Mouse (Mus musculus) embryonic facial prominence, embryonic 10.5 days (tissue): ENCODE results near the gene Slc37a2. TPM values are rescaled to one million over a fixed set of nuclear protein-coding genes. Genes with fewer than 3 reads are reported as not detected.
"Not testable (repeated sequence)": the region's sequence is repeated elsewhere in the genome, so short reads cannot be mapped to it uniquely, and the experiment has no call there.

Experiments
- DNase-seq: peaks from one replicate; pipeline ENCODE4 v3.0.0-alpha.2; 2017; ENCODE audit warnings: low spot score
- H3K27ac ChIP-seq: fragments of 300-500 bp; sonication (generic); replicated peaks from 2 replicates; pipeline ENCODE4 v1.5.1; 2016; ENCODE audit warnings: mild to moderate bottlenecking
- H3K27me3 ChIP-seq: fragments of 300-500 bp; sonication (generic); replicated peaks from 2 replicates; pipeline ENCODE4 v1.6.1; 2016; ENCODE audit warnings: low read depth, mild to moderate bottlenecking; ENCODE audit not compliant: poor library complexity, severe bottlenecking
- H3K36me3 ChIP-seq: fragments of 300-500 bp; sonication (generic); replicated peaks from 2 replicates; pipeline ENCODE4 v1.6.1; 2016; ENCODE audit warnings: mild to moderate bottlenecking, moderate library complexity
- H3K4me1 ChIP-seq: fragments of 300-500 bp; sonication (generic); 2 replicates; pipeline ENCODE4 v1.6.1; 2016
- H3K4me3 ChIP-seq: fragments of 300-500 bp; sonication (generic); 2 replicates; pipeline ENCODE4 v1.5.1; 2016; ENCODE audit warnings: mild to moderate bottlenecking, moderate library complexity
- H3K9me3 ChIP-seq: fragments of 300-500 bp; sonication (generic); 2 replicates; pipeline ENCODE4 v1.6.1; 2016; ENCODE audit warnings: mild to moderate bottlenecking
- WGBS: fragments of 180-500 bp; shearing (Covaris S2); methylation state at CpG from one replicate; pipeline ENCODE4 v1.1.7; 2016; 5-methylcytosine and 5-hydroxymethylcytosine counted together
- polyA plus RNA-seq: library from polyadenylated mRNA; unstranded; fragments of >200 nt; fragmentation: Nextera tagmentation; extraction: Ambion mirVana; gene quantifications from 2 replicates; pipeline ENCODE4 v1.2.1, GENCODE M21; 2016

The Slc37a2 gene
- polyA plus RNA-seq = 2.1 and 2.6 TPM in 2 replicates

DNA sequence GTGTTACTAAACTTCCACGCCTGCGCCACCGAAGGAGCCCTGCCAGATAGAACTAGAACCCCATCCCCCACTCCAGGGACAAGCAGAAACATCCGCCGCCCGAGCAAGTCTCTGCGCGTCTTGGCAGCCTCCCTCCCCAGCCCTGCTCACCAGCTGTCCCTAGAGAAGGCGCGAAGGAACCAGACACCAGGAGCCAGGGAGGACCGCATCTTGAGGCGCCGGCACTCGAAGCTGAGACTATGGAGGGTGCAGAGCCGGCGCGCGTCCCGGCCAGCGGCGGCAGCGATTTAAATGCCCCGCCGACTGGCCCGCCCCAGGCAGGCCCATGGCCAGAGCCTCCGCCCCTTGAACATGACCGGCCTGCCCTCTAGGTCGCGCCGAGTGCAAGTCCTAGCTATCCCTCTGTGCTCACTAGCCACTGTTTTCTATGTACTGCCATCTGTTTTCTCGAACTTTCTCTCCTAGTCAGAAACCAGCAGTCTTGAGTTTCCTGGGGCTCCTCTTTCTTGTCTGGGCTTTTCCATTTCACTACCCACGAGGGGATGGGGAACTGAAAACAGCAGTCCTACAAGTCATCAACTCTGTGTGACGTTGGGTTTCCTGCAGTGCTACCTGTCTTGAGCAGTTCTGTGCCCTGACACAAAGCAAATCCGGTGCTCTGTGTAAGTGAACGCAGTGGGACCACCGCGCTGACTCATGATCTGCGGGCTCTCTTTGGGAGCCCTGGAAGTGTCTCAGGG, at the start of gene Slc37a2:
Gene Slc37a2 (minus strand): TSS at position 590 of the 740 bp plus-strand sequence.
- Histone ChIP-seq H3K4me3 (peak within 1 kb of the TSS; percentile 64), H3K36me3 (no peaks in the 10 kb centered on the region), H3K9me3 (no peaks in the 10 kb centered on the region), H3K4me1 (peaks cover 15% of the 10 kb centered on the region), H3K27ac (peak within 1 kb of the TSS; percentile 82), H3K27me3 (peaks cover 37% of the 10 kb centered on the region)
- WGBS = 3% methylated on average over 38 of the region's 38 CpGs
- peak; percentile 79 for DNase-seq

DNA sequence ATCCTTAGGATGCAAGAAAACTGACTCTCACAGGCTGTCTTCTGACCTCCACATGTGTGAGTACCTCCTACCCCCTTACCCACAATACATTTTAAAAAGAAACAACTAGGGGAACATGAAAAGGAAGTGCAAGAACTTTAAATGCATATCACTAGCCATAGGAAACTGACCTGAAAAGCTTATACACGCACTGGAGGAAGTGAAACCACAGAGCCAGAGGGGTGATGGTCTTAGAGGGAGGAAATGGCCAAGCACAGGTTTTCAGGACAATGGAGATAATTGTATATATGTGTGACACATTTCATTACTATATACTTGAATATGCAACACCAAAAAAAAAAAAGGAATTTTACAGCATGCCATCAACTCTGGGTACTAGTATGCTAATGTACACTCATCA, 46.2 kb upstream of the Slc37a2 start:
- H3K27ac ChIP-seq = no peak overlapping the region
- H3K4me1 ChIP-seq = no peaks in the 10 kb centered on the region
- H3K4me3 ChIP-seq = no peak overlapping the region
- peaks cover 14% of the 10 kb centered on the region; the same call in 1 of the 2 replicates for H3K36me3 ChIP-seq
- WGBS = 94% methylated on average over 1 of the region's 1 CpGs
- H3K27me3 ChIP-seq = no peaks in the 10 kb centered on the region
- no peak for DNase-seq
- no peaks in the 10 kb centered on the region for H3K9me3 ChIP-seq

DNA sequence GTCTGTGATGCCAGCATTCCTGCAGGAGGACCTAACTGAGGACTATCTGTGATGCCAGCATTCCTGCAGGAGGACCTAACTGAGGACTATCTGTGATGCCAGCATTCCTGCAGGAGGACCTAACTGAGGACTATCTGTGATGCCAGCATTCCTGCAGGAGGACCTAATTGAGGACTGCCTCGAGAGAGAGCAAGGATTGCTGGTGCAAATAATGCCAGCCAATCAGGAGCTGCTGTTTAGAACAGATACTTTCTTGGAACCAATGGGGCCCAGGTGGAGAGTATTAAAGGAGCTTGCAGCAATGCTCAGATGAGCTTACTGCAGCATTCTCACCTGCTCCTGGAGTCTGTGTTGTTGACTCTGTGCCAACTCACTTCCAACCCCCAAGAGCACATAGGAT, 45.0 kb upstream of the Slc37a2 start:
- not testable (repeated sequence) for H3K4me3 ChIP-seq
- 70% methylated on average over 1 of the region's 1 CpGs for WGBS

DNA sequence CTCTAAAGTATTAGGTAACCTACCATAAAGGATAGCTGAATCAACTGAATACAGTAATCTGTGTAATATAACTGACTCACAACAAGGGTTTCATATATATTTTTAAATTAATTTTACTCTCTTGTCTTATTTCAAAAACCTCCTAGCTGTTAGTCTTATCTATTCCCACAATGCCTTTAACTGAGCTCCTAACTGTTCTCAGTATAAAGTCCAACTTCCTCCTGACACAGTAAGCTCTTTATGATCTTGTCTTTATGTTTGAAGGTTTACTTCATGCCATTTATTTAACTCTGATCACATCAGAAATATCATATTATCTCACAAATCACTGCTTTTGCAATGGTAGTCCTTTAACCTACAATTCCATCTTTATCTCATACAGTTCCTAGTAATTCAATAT, 40.0 kb upstream of the Slc37a2 start:
- Histone ChIP-seq H3K4me1 (no peaks in the 10 kb centered on the region), H3K36me3 (0 out of 2 replicates have a peak, but pooled peaks cover 3% of the 10 kb centered on the region), H3K27ac (no peak overlapping the region), H3K4me3 (no peak overlapping the region), H3K9me3 (no peaks in the 10 kb centered on the region), H3K27me3 (no peaks in the 10 kb centered on the region)
- no peak for DNase-seq

More for the DNA sequence above, 45.0 kb upstream of the Slc37a2 start:
- H3K36me3 ChIP-seq = peaks cover 14% of the 10 kb centered on the region; the same call in 1 of the 2 replicates
- not testable (repeated sequence) for H3K4me1 ChIP-seq, DNase-seq, H3K9me3 ChIP-seq, H3K27me3 ChIP-seq, H3K27ac ChIP-seq

DNA sequence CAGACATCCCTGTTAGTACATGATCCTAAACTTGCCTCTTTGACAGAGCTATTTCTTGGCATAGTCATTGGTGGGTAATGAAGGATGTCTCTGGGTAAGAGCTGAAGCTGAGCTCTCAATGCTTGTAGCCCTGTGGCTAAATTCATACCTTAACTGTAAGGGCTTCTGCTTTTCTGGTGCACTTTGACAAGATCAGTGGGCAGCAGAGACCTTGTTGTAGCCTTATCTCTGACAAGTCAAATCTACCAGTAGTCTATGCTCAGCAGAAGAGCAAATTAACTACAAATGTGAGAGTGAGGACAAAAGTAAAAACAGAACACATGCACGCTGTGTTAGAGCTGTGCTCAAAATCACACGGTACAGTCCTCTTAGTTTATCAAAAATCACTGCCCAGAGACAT, 11.1 kb upstream of the Slc37a2 start:
- Histone ChIP-seq H3K9me3 (no peaks in the 10 kb centered on the region), H3K4me3 (no peak overlapping the region), H3K27ac (no peak overlapping the region), H3K27me3 (no peaks in the 10 kb centered on the region), H3K36me3 (no peaks in the 10 kb centered on the region), H3K4me1 (no peaks in the 10 kb centered on the region)
- no peak for DNase-seq
- 86% methylated on average over 2 of the region's 2 CpGs for WGBS

DNA sequence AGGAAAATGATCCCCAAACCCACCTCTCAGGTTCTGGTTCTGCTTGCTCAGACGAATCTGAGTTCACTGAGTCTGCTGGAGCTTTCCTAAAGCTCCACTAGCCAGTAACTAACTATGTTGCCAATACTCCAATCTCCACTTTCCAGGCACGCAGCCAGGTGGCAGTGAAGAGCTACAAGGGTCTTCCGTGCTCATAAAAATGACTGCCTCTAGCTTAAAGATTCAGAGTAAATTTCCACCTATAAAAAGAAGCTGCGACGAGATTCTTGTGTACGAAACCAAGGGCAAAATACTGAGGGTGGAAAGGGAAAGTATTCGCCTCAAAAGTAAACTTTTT, 319 bp upstream of the Slc37a2 start:
- peaks cover 37% of the 10 kb centered on the region for H3K27me3 ChIP-seq
- H3K4me3 ChIP-seq = peak overlapping the region; percentile 64
- H3K36me3 ChIP-seq = no peaks in the 10 kb centered on the region
- DNase-seq = peak; percentile 68
- 44% methylated on average over 7 of the region's 7 CpGs for WGBS
- no peaks in the 10 kb centered on the region for H3K9me3 ChIP-seq
- peaks cover 15% of the 10 kb centered on the region for H3K4me1 ChIP-seq
- H3K27ac ChIP-seq = peak overlapping the region; percentile 82

DNA sequence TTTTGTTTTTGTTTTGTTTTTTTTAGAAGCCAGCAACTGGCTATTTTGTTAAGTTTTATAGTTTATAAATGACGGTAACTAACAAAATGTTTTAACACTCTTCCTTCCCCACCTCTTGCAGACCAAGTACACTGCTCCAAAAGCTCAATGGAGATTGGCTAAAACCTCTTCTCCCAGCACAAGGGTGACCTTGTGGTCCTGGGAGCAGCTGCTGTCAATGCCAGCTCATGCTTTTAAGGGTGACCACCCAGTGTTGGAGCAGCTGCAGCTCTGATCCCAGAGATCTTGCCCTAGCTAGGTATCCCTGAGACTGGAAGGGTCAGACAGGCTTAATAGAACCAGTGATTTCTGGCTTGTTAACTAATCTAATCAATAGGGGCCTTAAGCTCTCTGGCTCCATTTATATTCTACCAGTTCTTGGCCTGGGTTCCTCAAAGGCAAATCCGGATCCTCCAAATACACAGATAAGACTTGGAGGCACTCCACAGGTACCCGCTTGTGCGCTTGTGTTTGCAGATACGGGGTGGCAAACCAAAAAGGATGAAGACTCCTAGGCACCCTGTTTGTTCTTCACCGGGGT, 917 bp downstream of the Slc37a2 start:
- peaks cover 15% of the 10 kb centered on the region for H3K4me1 ChIP-seq
- H3K36me3 ChIP-seq = no peaks in the 10 kb centered on the region
- 19% methylated on average over 6 of the region's 6 CpGs for WGBS
- H3K27me3 ChIP-seq = peaks cover 37% of the 10 kb centered on the region
- peak overlapping the region; percentile 64 for H3K4me3 ChIP-seq
- peak overlapping the region; percentile 82; the same call in 1 of the 2 replicates for H3K27ac ChIP-seq
- DNase-seq = peak; percentile 21
- no peaks in the 10 kb centered on the region for H3K9me3 ChIP-seq

DNA sequence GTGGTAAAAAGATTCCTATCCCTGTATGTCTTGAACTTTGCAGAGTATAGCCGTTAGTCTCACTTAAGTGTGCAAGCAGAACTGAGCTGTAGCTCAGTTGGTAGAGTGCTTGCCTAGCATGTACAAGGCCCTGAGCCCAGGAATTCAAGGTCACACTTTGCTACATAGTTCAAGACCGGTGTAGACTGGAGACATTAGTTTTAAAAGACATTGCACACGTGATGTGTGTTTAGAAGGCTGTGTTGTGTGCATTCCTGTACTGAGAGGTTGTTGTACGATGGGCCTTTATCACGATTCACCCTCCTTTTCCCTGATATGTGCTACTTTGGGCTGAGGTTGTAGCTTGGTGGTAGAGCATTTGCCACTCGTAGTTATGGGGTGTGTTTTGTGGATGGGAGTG, 4.9 kb downstream of the Slc37a2 start:
- WGBS = 89% methylated on average over 6 of the region's 6 CpGs
- Histone ChIP-seq H3K27me3 (peaks cover 16% of the 10 kb centered on the region), H3K4me3 (no peak overlapping the region), H3K4me1 (peaks cover 19% of the 10 kb centered on the region), H3K9me3 (no peaks in the 10 kb centered on the region), H3K36me3 (no peaks in the 10 kb centered on the region), H3K27ac (no peak overlapping the region)
- no peak for DNase-seq

DNA sequence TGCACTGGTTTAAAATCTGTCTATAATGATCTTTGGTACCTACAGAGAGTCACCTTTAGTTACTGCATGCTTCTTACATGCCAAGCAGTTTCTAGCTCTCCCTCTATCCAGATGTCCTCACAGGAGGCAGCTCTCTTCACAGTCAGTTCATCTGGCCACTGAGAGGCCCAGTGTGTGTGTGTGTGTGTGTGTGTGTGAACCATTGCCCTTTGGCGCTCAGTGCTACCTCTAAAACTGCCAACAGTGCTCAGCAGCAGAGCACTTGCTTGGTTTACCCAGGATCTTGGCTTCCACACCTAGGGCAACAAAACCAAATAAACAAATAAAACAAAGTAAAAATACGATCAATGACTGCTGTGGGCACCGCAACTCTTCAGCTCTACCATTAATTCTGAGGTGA, 5.6 kb downstream of the Slc37a2 start:
- no peak for DNase-seq
- Histone ChIP-seq H3K4me3 (no peak overlapping the region), H3K4me1 (peaks cover 15% of the 10 kb centered on the region), H3K36me3 (no peaks in the 10 kb centered on the region), H3K27me3 (peaks cover 12% of the 10 kb centered on the region), H3K27ac (no peak overlapping the region), H3K9me3 (no peaks in the 10 kb centered on the region)
- 88% methylated on average over 3 of the region's 3 CpGs for WGBS

DNA sequence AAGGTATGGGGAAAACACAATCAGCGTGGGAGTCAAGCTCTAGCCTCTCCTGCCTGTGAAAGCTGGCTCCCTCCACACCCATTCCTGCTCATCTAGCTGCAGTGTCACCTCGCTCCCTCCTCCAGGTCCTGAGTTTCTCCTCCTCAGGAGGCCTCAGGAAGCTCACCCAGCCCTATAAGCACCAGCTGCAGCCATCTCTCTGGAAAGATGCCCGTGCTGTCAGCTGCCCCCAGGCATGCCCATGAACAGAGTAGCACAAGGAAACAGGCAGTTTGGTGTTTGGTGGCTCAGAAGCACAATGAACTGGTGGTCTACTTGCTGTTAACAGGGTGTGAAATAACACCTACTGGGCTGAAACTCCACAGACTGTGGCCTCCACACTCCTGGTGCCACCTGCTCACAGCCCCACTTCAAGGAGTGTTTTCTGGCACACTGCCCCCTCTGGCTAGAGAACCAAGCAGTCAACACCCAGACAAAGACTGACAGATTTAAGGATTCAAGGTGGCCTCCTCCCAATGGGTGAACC, 7.1 kb downstream of the Slc37a2 start:
- Histone ChIP-seq H3K4me3 (no peak overlapping the region), H3K27me3 (no peaks in the 10 kb centered on the region), H3K27ac (0 out of 2 replicates have a peak overlapping the region, but pooled peaks have one; percentile 2), H3K4me1 (peaks cover 10% of the 10 kb centered on the region), H3K36me3 (no peaks in the 10 kb centered on the region), H3K9me3 (no peaks in the 10 kb centered on the region)
- 59% methylated on average over 3 of the region's 3 CpGs for WGBS
- no peak for DNase-seq

DNA sequence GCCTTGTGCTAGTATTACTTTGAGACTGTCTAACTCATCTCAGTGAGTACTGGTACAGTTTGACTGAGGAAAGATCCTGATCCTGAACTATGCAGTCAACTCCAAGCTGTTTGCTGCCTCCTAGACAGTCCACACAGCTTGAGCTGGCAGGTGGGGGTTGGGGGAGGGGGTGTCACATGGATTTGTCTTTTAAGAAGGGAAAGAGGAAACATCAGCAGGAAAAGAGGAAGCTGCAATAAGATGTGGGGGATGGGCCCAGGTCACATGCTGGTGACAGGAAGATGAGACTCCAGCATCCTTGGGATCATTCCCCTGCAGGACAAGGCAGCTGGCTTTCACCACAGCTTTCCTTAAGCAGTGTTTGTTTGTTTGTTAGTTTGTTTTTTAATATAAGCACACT, 8.1 kb downstream of the Slc37a2 start:
- DNase-seq = no peak
- Histone ChIP-seq H3K27me3 (no peaks in the 10 kb centered on the region), H3K36me3 (no peaks in the 10 kb centered on the region), H3K4me1 (peaks cover 10% of the 10 kb centered on the region), H3K27ac (no peak overlapping the region), H3K4me3 (no peak overlapping the region), H3K9me3 (no peaks in the 10 kb centered on the region)

DNA sequence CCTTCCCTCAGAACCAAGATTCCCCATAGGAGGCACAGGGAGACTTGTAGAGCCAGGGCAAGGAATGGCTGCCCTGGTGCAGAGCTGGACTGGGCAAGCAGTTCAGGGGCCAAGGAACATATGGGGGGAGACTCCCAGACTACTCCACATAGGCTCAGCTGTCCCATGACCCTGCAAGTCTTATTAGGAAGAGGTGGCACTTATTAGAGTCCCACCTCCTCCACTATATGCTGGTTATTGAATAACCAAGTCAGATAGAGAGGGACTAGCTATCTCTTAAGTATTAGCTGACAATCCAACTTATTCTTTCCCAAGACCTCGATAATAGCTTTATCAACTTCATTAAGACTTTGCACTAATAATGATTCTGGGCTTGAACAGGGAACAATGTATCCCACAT, 9.7 kb downstream of the Slc37a2 start:
- Histone ChIP-seq H3K36me3 (no peaks in the 10 kb centered on the region), H3K27ac (no peak overlapping the region), H3K4me1 (peaks cover 10% of the 10 kb centered on the region), H3K4me3 (no peak overlapping the region), H3K9me3 (no peaks in the 10 kb centered on the region), H3K27me3 (no peaks in the 10 kb centered on the region)
- WGBS = 93% methylated on average over 1 of the region's 1 CpGs
- no peak for DNase-seq

DNA sequence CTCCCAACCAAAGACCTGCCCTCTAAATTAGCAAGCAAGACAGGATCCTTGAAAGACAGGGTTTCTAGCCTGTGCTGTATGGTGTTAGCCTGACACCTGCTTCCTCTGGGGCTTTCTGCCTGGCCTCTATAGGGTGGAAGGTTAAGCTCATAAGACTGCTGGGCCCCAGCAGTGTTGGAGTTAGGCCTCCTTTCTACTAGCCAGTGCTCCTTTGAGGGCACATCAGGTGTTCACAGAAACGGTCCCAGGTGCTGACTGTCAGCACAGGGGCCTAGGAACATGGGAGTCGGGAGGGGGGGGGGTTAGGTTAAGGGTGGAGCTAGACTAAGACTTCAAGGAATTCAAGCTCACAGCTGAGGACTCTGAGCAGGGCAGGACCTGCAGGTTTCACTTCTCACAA, 10.1 kb downstream of the Slc37a2 start:
- 69% methylated on average over 2 of the region's 2 CpGs for WGBS

More for the DNA sequence above, 10.1 kb downstream of the Slc37a2 start:
- H3K4me3 ChIP-seq = no peak overlapping the region
- no peaks in the 10 kb centered on the region for H3K9me3 ChIP-seq
- no peaks in the 10 kb centered on the region for H3K27me3 ChIP-seq
- no peak overlapping the region for H3K27ac ChIP-seq
- H3K4me1 ChIP-seq = peaks cover 10% of the 10 kb centered on the region
- no peak for DNase-seq
- H3K36me3 ChIP-seq = no peaks in the 10 kb centered on the region
